8 mouse cellular contexts compared by ENCODE assay signal in genomic region chr3:69290294-69290693, GRCm38 (mm10). TPM values are rescaled to one million over a fixed set of nuclear protein-coding genes. Genes with fewer than 3 reads are reported as not detected.
DNase-seq lines count a peak whose midpoint lies in the region; ATAC-seq lines count a peak whose summit lies in the region.

No protein-coding gene starts in this region.

- H3K4me2 ChIP-seq in midbrain, embryonic 13.5 days (replicated peaks), result no peak overlapping the region
- peak overlapping the region; percentile 39 for H3K4me2 ChIP-seq in lung, embryonic 16.5 days (ENCODE audit: low read depth, low read length)

- WGBS in midbrain, embryonic 13.5 days, result 70% methylated on average over 7 of the region's 7 CpGs
- WGBS in midbrain, embryonic 10.5 days, result 88% methylated on average over 7 of the region's 7 CpGs
- WGBS in lung, embryonic 16.5 days, result 32% methylated on average over 7 of the region's 7 CpGs

- H3K4me3 ChIP-seq in midbrain, embryonic 13.5 days (replicated peaks), result no peak overlapping the region
- H3K4me3 ChIP-seq in midbrain, embryonic 10.5 days, result no peak overlapping the region
- H3K4me3 ChIP-seq in lung, embryonic 16.5 days (ENCODE audit: low read length), result no peak overlapping the region

- peaks cover 3% of the 10 kb centered on the region; the same call in 1 of the 2 replicates for H3K4me1 ChIP-seq in midbrain, embryonic 13.5 days (replicated peaks)
- no peaks in the 10 kb centered on the region for H3K4me1 ChIP-seq in midbrain, embryonic 10.5 days
- peaks cover 10% of the 10 kb centered on the region; the same call in 1 of the 2 replicates for H3K4me1 ChIP-seq in lung, embryonic 16.5 days (replicated peaks; ENCODE audit: control insufficient read depth, insufficient read depth, low read length)

- H3K27ac ChIP-seq in midbrain, embryonic 13.5 days, result no peak overlapping the region
- no peak overlapping the region for H3K27ac ChIP-seq in midbrain, embryonic 10.5 days (replicated peaks)
- H3K27ac ChIP-seq in lung, embryonic 16.5 days (ENCODE audit: low read length), result no peak overlapping the region

- H3K36me3 ChIP-seq in midbrain, embryonic 13.5 days, result no peaks in the 10 kb centered on the region
- H3K36me3 ChIP-seq in midbrain, embryonic 10.5 days, result no peaks in the 10 kb centered on the region
- no peaks in the 10 kb centered on the region for H3K36me3 ChIP-seq in lung, embryonic 16.5 days (ENCODE audit: control insufficient read depth, insufficient read depth, low read length)

- no peak overlapping the region for H3K9ac ChIP-seq in midbrain, embryonic 13.5 days (replicated peaks)
- no peak overlapping the region for H3K9ac ChIP-seq in lung, embryonic 16.5 days (ENCODE audit: low read length)

- H3K27me3 ChIP-seq in midbrain, embryonic 13.5 days, result no peaks in the 10 kb centered on the region
- no peaks in the 10 kb centered on the region for H3K27me3 ChIP-seq in midbrain, embryonic 10.5 days (ENCODE audit: low read depth, poor library complexity, severe bottlenecking)
- H3K27me3 ChIP-seq in lung, embryonic 16.5 days (ENCODE audit: control insufficient read depth, insufficient read depth, low read depth, low read length), result no peaks in the 10 kb centered on the region

- no peak for DNase-seq in midbrain, embryonic 10.5 days (ENCODE audit: low spot score)
- peak; percentile 22 for DNase-seq in cerebellum, adult 11 months
- peak; percentile 76 for DNase-seq in gastrocnemius, postnatal 10 days
- DNase-seq in kidney, postnatal 10 days, result peak; percentile 69
- peak; percentile 75 for DNase-seq in right cerebral cortex, postnatal 4 days

- H3K9me3 ChIP-seq in midbrain, embryonic 13.5 days, result no peaks in the 10 kb centered on the region
- H3K9me3 ChIP-seq in midbrain, embryonic 10.5 days (replicated peaks), result no peaks in the 10 kb centered on the region
- H3K9me3 ChIP-seq in lung, embryonic 16.5 days (ENCODE audit: control insufficient read depth, low read length), result no peaks in the 10 kb centered on the region

- peak; percentile 78 for ATAC-seq in midbrain, embryonic 13.5 days
- ATAC-seq in lung, embryonic 16.5 days (ENCODE audit: low read depth), result peak; percentile 89
- ATAC-seq in erythroblast, adult 5-6 weeks (replicated peaks; ENCODE audit: low FRiP score, poor library complexity, severe bottlenecking), result no peak

RNA-seq across cellular contexts. Expression of gene Ppm1l, which starts 26.4 kb away (rescaled TPM):
- 20.9 and 23.8 TPM in 2 replicates for polyA plus RNA-seq in midbrain, embryonic 13.5 days (2015; fragmentation: Nextera tagmentation; extraction: Ambion mirVana)
- polyA plus RNA-seq in midbrain, embryonic 10.5 days (2016; fragmentation: Nextera tagmentation; extraction: Ambion mirVana), result 14.8 and 15.6 TPM in 2 replicates
- total RNA-seq in gastrocnemius, postnatal 10 days (2021), result 10 to 100 TPM; 35.7 to 38.6 TPM
- polyA plus RNA-seq in lung, embryonic 16.5 days (2015; fragmentation: Nextera tagmentation; extraction: Ambion mirVana), result 6.0 and 6.8 TPM in 2 replicates
- 4.8 and 11.5 TPM in 2 replicates for total RNA-seq in erythroblast, adult 5-6 weeks (2015; ENCODE audit: low replicate concordance)
- total RNA-seq in erythroblast, adult 5-6 weeks (2017; ENCODE audit: low replicate concordance), result 12.9 and 17.1 TPM in 2 replicates
